Mouse (Mus musculus) lung, postnatal 25 days (tissue): ENCODE results near the gene Grip1.

Experiments used
- DNase-seq: peaks from one replicate; pipeline ENCODE4 v3.0.0; 2022; ENCODE audit warnings: low spot score

Grip1 gene

GRCm38 (mm10) chr10:119575780-119576179 is 122.2 kb downstream of the Grip1 start:
- no peak for DNase-seq

- DNase-seq, result no peak
Measured at GRCm38 (mm10) chr10:119580024-119580423, 126.4 kb downstream of the Grip1 start.

- peak; percentile 20 for DNase-seq
Measured at GRCm38 (mm10) chr10:119584666-119585065, 131.0 kb downstream of the Grip1 start.

GRCm38 (mm10) chr10:119586976-119587375 is 133.3 kb downstream of the Grip1 start:
- no peak for DNase-seq

GRCm38 (mm10) chr10:119596822-119597221 is 143.2 kb downstream of the Grip1 start:
- DNase-seq, result no peak

- DNase-seq, result no peak
Measured at GRCm38 (mm10) chr10:119607501-119607900, 153.9 kb downstream of the Grip1 start.

GRCm38 (mm10) chr10:119608998-119609397 is 155.4 kb downstream of the Grip1 start:
- no peak for DNase-seq

GRCm38 (mm10) chr10:119610279-119610895 is 156.8 kb downstream of the Grip1 start:
- DNase-seq, result peak; percentile 18

- no peak for DNase-seq
Measured at GRCm38 (mm10) chr10:119612034-119612433, 158.4 kb downstream of the Grip1 start.

- DNase-seq, result no peak
Measured at GRCm38 (mm10) chr10:119614726-119615125, 161.1 kb downstream of the Grip1 start.

GRCm38 (mm10) chr10:119615240-119615885 is 161.7 kb downstream of the Grip1 start:
- peak; percentile 90 for DNase-seq

GRCm38 (mm10) chr10:119616078-119616477 is 162.4 kb downstream of the Grip1 start:
- DNase-seq, result no peak

- DNase-seq, result no peak
Measured at GRCm38 (mm10) chr10:119628656-119629055, 175.0 kb downstream of the Grip1 start.

- no peak for DNase-seq
Measured at GRCm38 (mm10) chr10:119630401-119630800, 176.8 kb downstream of the Grip1 start.

- DNase-seq, result no peak
Measured at GRCm38 (mm10) chr10:119631966-119632365, 178.3 kb downstream of the Grip1 start.

- DNase-seq, result peak; percentile 23
Measured at GRCm38 (mm10) chr10:119634544-119634943, 180.9 kb downstream of the Grip1 start.

GRCm38 (mm10) chr10:119640534-119640933 is 186.9 kb downstream of the Grip1 start:
- DNase-seq, result no peak

- no peak for DNase-seq
Measured at GRCm38 (mm10) chr10:119641011-119641410, 187.4 kb downstream of the Grip1 start.

GRCm38 (mm10) chr10:119644289-119644688 is 190.7 kb downstream of the Grip1 start:
- no peak for DNase-seq

GRCm38 (mm10) chr10:119646500-119647439 is 193.1 kb downstream of the Grip1 start:
- DNase-seq, result peak; percentile 5

GRCm38 (mm10) chr10:119660677-119661353 is 207.2 kb downstream of the Grip1 start:
- no peak for DNase-seq

- no peak for DNase-seq
Measured at GRCm38 (mm10) chr10:119663586-119663985, 210.0 kb downstream of the Grip1 start.
